Mouse (Mus musculus) stomach, embryonic 14.5 days (tissue): ENCODE measurements around the gene Gm47791. TPM values are rescaled to one million over a fixed set of nuclear protein-coding genes. Genes with fewer than 3 reads are reported as not detected.

Experiments
- ATAC-seq: fragments of 200-750 bp; cut with Nextera tagmentation; 2 replicates; pipeline ENCODE4 v1.8.0; 2017; ENCODE audit warnings: low read depth, moderate TSS enrichment; ENCODE audit not compliant: insufficient number of reproducible peaks, insufficient read depth, low FRiP score
- H3K27ac ChIP-seq: fragments of 300-500 bp; sonication (generic); 2 replicates; pipeline ENCODE4 v1.5.1; 2014; ENCODE audit warnings: mild to moderate bottlenecking, low read length, moderate library complexity, mixed read lengths
- H3K27me3 ChIP-seq: fragments of 300-500 bp; sonication (generic); 2 replicates; pipeline ENCODE4 v1.6.1; 2014; ENCODE audit warnings: low read length, control low read depth, mixed read lengths; ENCODE audit not compliant: control insufficient read depth, insufficient read depth
- H3K36me3 ChIP-seq: fragments of 300-500 bp; sonication (generic); 2 replicates; pipeline ENCODE4 v1.6.1; 2014; ENCODE audit warnings: mild to moderate bottlenecking, control low read depth, low read length, moderate library complexity, mixed read lengths; ENCODE audit not compliant: control insufficient read depth, insufficient read depth
- H3K4me1 ChIP-seq: fragments of 300-500 bp; sonication (generic); 2 replicates; pipeline ENCODE4 v1.6.1; 2014; ENCODE audit warnings: low read length, control low read depth, mixed read lengths; ENCODE audit not compliant: control insufficient read depth, insufficient read depth
- H3K4me2 ChIP-seq: fragments of 300-500 bp; sonication (generic); replicated peaks from 2 replicates; pipeline ENCODE4 v1.6.1; 2014; ENCODE audit warnings: low read depth, low read length, control low read depth
- H3K4me3 ChIP-seq: fragments of 300-500 bp; sonication (generic); 2 replicates; pipeline ENCODE4 v1.5.1; 2014; ENCODE audit warnings: low read depth, low read length, control low read depth
- H3K9ac ChIP-seq: fragments of 300-500 bp; sonication (generic); replicated peaks from 2 replicates; pipeline ENCODE4 v1.6.1; 2014; ENCODE audit warnings: low read depth, mild to moderate bottlenecking, control low read depth, low read length, moderate library complexity, mixed read lengths
- H3K9me3 ChIP-seq: fragments of 300-500 bp; sonication (generic); 2 replicates; pipeline ENCODE4 v1.6.1; 2016; ENCODE audit warnings: low read depth, low read length, control low read depth; ENCODE audit not compliant: control insufficient read depth
- WGBS: fragments of 180-500 bp; shearing (Covaris S2); extraction: QIAGEN DNeasy Blood & Tissue Kit; methylation state at CpG from one replicate; pipeline ENCODE4 v1.1.7; 2014; 5-methylcytosine and 5-hydroxymethylcytosine counted together
- polyA plus RNA-seq: library from polyadenylated mRNA; unstranded; fragments of >200 nt; fragmentation: Nextera tagmentation; extraction: Ambion mirVana; gene quantifications from 2 replicates; pipeline ENCODE4 v1.2.1, GENCODE M21; 2014

Gene Gm47791
- polyA plus RNA-seq, 1 experiment from 2014 or later = not detected

DNA sequence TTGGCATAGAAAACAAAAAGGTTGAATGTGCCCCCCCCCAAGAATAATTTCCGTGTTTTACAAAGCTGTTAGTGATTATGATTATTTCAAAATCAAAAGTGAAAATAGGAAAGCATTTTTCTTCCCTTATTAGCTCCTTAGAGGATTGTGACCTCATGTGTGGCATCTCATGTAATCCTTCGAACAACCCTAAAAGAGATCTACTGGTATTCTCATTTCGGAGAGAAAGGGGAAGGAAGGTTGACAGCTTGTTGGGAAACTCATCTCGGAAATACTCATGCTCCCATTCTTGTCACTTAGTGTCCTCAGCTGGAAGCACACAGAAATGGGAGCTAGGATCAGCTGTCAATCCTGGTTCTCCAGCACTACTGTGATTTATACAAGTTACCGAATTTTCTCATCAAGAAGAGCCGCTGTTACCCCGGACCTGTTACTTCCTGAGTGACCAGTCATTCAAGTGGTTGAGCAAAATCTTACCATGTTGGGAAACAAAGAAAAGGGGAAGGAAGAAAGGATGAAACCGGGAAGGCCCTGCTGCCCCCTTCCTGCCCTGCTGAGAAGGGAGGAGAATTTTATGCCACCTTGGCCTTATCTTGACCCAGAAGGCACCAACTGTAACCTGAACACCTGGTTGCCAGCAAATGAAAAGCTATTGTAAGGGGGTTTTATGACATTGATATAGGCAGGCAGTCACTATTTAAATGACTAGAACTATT lies 9.4 kb downstream of the Gm47791 start:
- Histone ChIP-seq H3K36me3 (0 out of 2 replicates have a peak, but pooled peaks cover 3% of the 10 kb centered on the region), H3K9me3 (no peaks in the 10 kb centered on the region), H3K4me1 (no peaks in the 10 kb centered on the region), H3K9ac (no peak overlapping the region), H3K4me2 (no peak overlapping the region), H3K4me3 (no peak overlapping the region), H3K27me3 (no peaks in the 10 kb centered on the region), H3K27ac (no peak overlapping the region)
- no peak for ATAC-seq
- WGBS = 95% methylated on average over 8 of the region's 8 CpGs

DNA sequence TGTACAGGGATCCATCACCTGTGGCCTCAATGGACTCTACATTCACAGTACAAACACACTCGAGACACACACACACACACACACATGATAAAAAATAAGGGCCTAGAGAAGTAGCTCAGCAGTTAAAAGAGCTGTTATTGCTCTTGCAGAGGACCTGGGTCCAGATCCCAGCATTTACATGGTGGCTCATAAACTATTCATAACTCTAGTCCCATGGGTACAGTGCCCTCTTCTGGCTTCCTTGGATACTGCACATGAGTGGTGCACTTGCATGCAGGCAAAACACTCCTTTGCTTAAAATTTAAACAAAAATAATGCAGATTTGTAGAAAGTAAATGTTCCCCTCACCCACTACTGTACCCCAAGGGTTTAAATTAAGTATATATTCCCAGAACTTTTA lies 11.5 kb downstream of the Gm47791 start:
- H3K4me2 ChIP-seq = no peak overlapping the region
- H3K27me3 ChIP-seq = no peaks in the 10 kb centered on the region
- H3K36me3 ChIP-seq = peaks cover 8% of the 10 kb centered on the region; the same call in 1 of the 2 replicates
- no peaks in the 10 kb centered on the region for H3K4me1 ChIP-seq
- no peak for ATAC-seq
- 90% methylated on average over 1 of the region's 1 CpGs for WGBS
- no peak overlapping the region for H3K4me3 ChIP-seq
- H3K9me3 ChIP-seq = no peaks in the 10 kb centered on the region
- H3K27ac ChIP-seq = no peak overlapping the region
- no peak overlapping the region for H3K9ac ChIP-seq

GRCm38 (mm10) chr1:82747714-82748452 lies 23.2 kb downstream of the Gm47791 start:
- Histone ChIP-seq H3K9me3 (no peaks in the 10 kb centered on the region), H3K27me3 (no peaks in the 10 kb centered on the region), H3K36me3 (peaks cover 21% of the 10 kb centered on the region), H3K27ac (no peak overlapping the region), H3K4me2 (no peak overlapping the region), H3K4me3 (no peak overlapping the region), H3K4me1 (no peaks in the 10 kb centered on the region), H3K9ac (no peak overlapping the region)
- 94% methylated on average over 2 of the region's 2 CpGs for WGBS
- ATAC-seq = no peak

- Histone ChIP-seq H3K27me3 (no peaks in the 10 kb centered on the region), H3K27ac (no peak overlapping the region), H3K9ac (no peak overlapping the region), H3K4me1 (no peaks in the 10 kb centered on the region), H3K9me3 (no peaks in the 10 kb centered on the region), H3K4me2 (no peak overlapping the region), H3K4me3 (no peak overlapping the region), H3K36me3 (peaks cover 16% of the 10 kb centered on the region; the same call in 1 of the 2 replicates)
- WGBS = 82% methylated on average over 4 of the region's 4 CpGs
- ATAC-seq = no peak
These were observed 24.6 kb downstream of the Gm47791 start for GRCm38 (mm10) chr1:82746408-82746807.

GRCm38 (mm10) chr1:82743962-82744361 lies 27.1 kb downstream of the Gm47791 start:
- Histone ChIP-seq H3K27ac (no peak overlapping the region), H3K4me3 (no peak overlapping the region), H3K9ac (no peak overlapping the region), H3K36me3 (peaks cover 16% of the 10 kb centered on the region; the same call in 1 of the 2 replicates), H3K4me1 (no peaks in the 10 kb centered on the region), H3K27me3 (no peaks in the 10 kb centered on the region), H3K4me2 (no peak overlapping the region), H3K9me3 (no peaks in the 10 kb centered on the region)
- ATAC-seq = no peak
- WGBS = 93% methylated on average over 3 of the region's 3 CpGs

- no peak overlapping the region for H3K9ac ChIP-seq
- H3K4me2 ChIP-seq = no peak overlapping the region
- no peaks in the 10 kb centered on the region for H3K9me3 ChIP-seq
- H3K4me3 ChIP-seq = no peak overlapping the region
- no peak for ATAC-seq
- peaks cover 16% of the 10 kb centered on the region; the same call in 1 of the 2 replicates for H3K36me3 ChIP-seq
- no peaks in the 10 kb centered on the region for H3K27me3 ChIP-seq
- 87% methylated on average over 7 of the region's 7 CpGs for WGBS
- no peak overlapping the region for H3K27ac ChIP-seq
- no peaks in the 10 kb centered on the region for H3K4me1 ChIP-seq
These were observed 29.5 kb downstream of the Gm47791 start for GRCm38 (mm10) chr1:82741539-82741938.

DNA sequence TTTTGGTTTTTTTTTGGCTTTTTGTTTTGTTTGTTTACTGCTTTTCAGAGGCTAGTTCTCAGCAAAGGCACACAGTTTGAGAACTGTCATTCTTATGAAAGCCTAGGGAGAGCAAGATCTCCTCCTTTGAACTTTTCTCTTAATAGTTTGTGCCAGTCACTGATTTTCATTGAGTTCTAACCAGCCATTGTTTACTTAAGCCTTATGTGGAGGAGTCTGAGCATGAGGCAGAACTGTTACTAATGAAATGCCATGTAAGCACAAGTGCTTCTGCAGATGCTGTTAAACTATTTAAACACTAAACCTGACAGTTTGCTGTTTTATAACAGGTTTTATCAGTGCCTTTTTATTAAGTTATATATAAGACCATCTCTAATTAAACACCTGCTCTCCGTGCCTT lies 33.0 kb downstream of the Gm47791 start:
- H3K27ac ChIP-seq = no peak overlapping the region
- H3K4me1 ChIP-seq = no peaks in the 10 kb centered on the region
- H3K27me3 ChIP-seq = no peaks in the 10 kb centered on the region
- peaks cover 30% of the 10 kb centered on the region for H3K36me3 ChIP-seq
- no peak overlapping the region for H3K9ac ChIP-seq
- H3K4me3 ChIP-seq = no peak overlapping the region
- no peak overlapping the region for H3K4me2 ChIP-seq
- ATAC-seq = no peak
- 74% methylated on average over 1 of the region's 1 CpGs for WGBS
- no peaks in the 10 kb centered on the region for H3K9me3 ChIP-seq

DNA sequence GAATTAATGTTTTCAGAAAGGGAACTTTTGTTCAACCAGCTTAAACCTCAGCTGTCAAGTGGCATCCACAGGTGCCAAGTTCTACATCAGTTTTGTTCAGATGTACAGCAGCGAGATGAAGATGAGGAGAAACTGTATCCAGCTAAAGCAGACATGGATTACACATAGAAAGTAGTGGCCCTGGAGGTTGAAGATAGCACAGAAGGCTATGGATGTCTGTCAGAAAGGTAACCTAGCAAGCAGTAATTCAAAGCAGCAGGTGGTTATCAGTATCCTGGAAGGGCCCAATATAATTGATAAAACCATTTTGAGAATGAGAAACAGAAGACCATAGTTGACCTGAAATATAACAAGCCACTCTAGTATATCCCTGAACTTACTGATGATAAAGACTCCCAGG lies 37.7 kb downstream of the Gm47791 start:
- Histone ChIP-seq H3K36me3 (peaks cover 62% of the 10 kb centered on the region), H3K9me3 (no peaks in the 10 kb centered on the region), H3K4me2 (no peak overlapping the region), H3K27ac (no peak overlapping the region), H3K4me3 (no peak overlapping the region), H3K27me3 (no peaks in the 10 kb centered on the region), H3K4me1 (no peaks in the 10 kb centered on the region), H3K9ac (no peak overlapping the region)
- no peak for ATAC-seq
- WGBS = 84% methylated on average over 1 of the region's 1 CpGs
